Mouse (Mus musculus): ENCODE measurements around the gene Gpc6. TPM values are rescaled to one million over a fixed set of nuclear protein-coding genes. Genes with fewer than 3 reads are reported as not detected.

The Gpc6 gene
- polyA plus RNA-seq, 1 experiment: 1.4 TPM

DNA sequence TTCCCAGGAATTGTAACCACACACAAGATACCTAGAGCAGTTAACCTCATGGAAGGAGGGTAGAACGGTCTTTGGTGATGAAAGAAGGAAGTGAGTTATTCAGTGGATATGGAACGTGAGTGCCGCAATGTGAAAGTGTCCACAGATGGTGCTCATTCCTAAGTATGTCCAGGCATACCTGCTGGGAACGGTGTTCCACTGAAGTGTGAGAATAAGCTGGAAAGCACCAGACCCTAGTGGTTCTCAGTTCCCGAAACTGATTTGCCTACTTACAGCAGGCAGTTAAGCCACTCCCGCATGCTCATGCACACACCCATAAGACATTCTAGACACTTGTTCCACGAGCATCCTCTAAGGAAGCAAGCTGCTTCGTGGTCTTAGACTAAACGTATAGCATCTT, 890.9 kb downstream of the Gpc6 start:
- Histone ChIP-seq H3K4me1 (ENCODE audit: control insufficient read depth, insufficient read depth, insufficient read length, low read length) (no peaks in the 10 kb centered on the region), H3K27ac (replicated peaks; ENCODE audit: low read depth, low read length) (no peak overlapping the region), H3K4me3 (ENCODE audit: insufficient read depth, low read depth, low read length) (no peak overlapping the region)

DNA sequence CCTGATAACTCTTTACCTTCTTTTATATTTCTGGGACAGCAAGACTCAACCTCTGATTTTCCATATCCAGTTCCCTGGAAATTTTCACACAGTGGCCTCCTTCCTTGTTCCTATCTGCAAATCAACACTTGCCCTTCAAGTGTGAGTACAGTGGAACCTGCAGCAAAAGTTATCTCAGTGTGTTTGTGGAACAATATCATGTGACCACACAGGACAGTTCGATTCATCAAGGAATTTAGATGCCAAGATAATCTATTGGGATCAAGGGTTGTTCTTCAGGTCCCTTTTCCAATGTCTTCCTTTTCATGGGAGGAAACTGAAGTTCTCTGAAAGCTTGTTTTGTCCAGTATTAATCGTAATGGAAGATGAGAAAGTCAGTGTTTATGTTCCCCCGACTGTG, 891.6 kb downstream of the Gpc6 start:
- no peak overlapping the region for H3K27ac ChIP-seq (replicated peaks; ENCODE audit: low read depth, low read length)
- H3K4me3 ChIP-seq (ENCODE audit: insufficient read depth, low read depth, low read length): no peak overlapping the region
- no peaks in the 10 kb centered on the region for H3K4me1 ChIP-seq (ENCODE audit: control insufficient read depth, insufficient read depth, insufficient read length, low read length)

DNA sequence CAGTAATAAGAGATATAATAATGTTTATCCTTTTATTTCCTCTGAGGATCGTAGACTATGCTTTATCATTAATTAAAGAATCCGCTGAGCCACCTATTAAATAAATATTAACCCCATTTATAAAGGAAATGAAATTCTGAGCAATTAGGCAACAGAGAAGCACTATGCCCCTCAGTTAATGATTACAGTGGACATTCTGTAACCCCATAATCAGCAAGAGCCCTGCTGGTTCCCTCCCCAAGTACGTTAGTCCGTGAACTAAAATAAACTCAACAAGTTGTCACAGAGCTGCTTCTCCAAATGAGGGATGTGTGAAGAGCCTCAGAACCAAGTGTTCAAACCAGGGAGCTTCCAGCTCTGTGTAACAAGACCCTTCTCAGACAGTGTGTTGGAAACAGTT, 892.1 kb downstream of the Gpc6 start:
- H3K4me1 ChIP-seq (ENCODE audit: control insufficient read depth, insufficient read depth, insufficient read length, low read length): no peaks in the 10 kb centered on the region
- no peak overlapping the region for H3K27ac ChIP-seq (replicated peaks; ENCODE audit: low read depth, low read length)
- H3K4me3 ChIP-seq (ENCODE audit: insufficient read depth, low read depth, low read length): no peak overlapping the region

DNA sequence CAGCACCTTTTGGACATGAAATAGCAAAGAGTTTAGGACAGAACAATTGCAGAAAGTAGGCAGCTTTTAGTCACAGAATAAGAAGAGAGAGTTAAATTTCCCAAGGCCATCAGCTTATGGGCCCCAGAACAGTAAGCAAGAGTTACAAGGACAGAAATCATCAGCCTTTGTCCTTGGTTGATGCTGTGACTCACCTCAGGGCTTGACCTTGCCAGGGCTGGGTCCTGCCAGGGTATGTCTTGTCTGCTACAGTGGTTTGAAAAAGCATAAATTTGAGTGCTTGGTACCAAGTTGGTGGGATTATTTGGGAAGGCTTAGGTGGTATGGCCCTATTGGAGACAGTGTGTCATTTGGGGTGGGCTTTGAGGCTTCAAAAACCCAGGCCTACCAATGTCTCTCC, 899.4 kb downstream of the Gpc6 start:
- no peak overlapping the region for H3K4me3 ChIP-seq (ENCODE audit: insufficient read depth, low read depth, low read length)
- no peaks in the 10 kb centered on the region for H3K4me1 ChIP-seq (ENCODE audit: control insufficient read depth, insufficient read depth, insufficient read length, low read length)
- H3K27ac ChIP-seq (replicated peaks; ENCODE audit: low read depth, low read length): no peak overlapping the region

DNA sequence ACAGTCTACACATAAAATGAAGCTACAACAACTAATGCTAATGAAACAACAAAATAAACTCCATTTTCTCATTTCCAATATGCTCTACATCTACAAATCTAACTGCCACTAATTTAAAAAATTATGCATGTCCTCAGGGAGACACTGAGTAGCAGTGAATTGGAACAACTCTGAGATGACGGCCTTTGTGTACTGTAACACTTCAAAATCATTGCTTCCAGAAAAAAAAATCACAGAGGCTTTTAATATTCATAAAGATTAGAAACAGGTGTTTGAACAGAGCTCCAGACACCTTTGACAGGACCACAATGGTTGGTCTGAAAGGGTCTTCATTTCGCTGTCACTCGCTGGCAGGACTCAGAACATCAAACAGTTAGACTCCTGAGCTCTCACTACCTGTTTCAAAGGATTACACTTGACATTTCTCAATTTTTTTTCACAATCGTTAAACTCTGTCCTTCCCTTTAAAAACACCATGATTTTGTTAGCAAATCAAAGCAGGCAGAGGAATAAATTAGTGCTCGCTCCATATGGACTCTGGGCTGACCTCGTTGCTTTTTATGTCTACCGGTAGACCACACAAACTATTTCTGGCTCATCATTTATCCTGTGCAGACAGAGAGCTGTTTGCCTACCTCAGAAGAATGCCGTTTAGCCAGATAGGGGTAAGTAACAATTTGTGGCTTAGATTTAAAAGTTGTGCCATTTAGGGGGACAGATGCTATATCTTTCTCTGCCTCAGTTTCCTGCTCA, 901.4 kb downstream of the Gpc6 start:
- Histone ChIP-seq H3K4me1 (ENCODE audit: control insufficient read depth, insufficient read depth, insufficient read length, low read length) (no peaks in the 10 kb centered on the region), H3K27ac (replicated peaks; ENCODE audit: low read depth, low read length) (no peak overlapping the region), H3K4me3 (ENCODE audit: insufficient read depth, low read depth, low read length) (no peak overlapping the region)

DNA sequence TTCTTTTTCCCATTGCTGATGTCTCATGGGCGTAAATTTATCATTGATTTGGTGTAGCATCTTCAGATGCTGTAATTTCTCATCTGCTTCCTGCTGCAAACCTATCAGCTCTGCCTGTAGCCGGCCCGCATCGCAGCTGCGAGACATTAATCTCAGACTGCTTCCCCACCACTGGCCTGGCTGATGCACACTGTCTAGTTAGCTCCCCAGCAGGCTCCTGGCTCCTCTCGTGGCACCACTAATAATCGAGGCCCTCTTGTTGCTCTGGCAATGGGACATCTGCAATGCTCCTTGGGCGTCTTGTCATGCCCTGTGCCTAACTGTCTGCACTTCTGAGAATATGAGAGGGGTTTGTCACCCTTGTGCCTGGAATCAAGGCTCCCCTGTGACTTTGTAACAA, 906.2 kb downstream of the Gpc6 start:
- Histone ChIP-seq H3K4me1 (ENCODE audit: control insufficient read depth, insufficient read depth, insufficient read length, low read length) (no peaks in the 10 kb centered on the region), H3K27ac (replicated peaks; ENCODE audit: low read depth, low read length) (no peak overlapping the region), H3K4me3 (ENCODE audit: insufficient read depth, low read depth, low read length) (no peak overlapping the region)

DNA sequence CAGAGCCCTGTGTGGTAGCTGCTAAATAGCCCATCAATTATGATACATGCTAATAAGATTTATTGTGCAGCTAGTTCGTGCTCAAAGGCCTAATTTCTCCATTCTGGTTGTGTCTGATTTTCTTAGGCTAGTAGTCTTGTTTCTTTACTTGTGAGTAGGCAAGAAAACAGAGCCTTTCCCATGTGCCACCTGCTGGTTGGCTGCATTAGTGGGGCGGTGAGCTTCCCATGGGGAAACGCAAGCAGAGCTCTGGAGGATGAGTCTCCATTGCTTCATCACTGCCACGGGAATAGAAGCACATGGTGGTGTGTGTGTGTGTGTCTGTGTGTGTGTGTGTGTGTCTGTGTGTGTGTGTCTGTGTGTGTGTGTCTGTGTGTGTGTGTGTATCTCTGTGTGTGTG, 906.6 kb downstream of the Gpc6 start:
- H3K4me3 ChIP-seq (ENCODE audit: insufficient read depth, low read depth, low read length): no peak overlapping the region
- H3K27ac ChIP-seq (replicated peaks; ENCODE audit: low read depth, low read length): no peak overlapping the region
- no peaks in the 10 kb centered on the region for H3K4me1 ChIP-seq (ENCODE audit: control insufficient read depth, insufficient read depth, insufficient read length, low read length)

DNA sequence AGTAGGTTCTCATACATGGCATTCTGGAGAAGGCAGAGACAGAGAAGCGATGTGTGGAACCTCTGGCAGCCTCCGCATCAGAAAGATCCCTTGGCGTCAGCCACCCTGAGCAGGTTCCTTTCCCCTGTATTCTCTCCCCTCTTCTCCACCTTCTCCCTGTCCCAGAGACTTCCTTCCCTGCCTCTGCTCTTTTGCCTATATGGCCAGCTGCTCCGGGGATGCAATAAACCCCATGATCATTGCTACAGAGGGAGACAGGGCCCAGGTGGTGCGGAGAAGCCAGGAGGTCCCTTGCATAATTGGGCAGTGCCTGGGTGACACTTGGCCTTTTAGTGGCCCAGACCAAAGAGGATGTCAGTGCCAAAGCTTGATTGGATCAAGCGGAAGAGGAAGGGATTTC, 910.4 kb downstream of the Gpc6 start:
- Histone ChIP-seq H3K4me3 (ENCODE audit: insufficient read depth, low read depth, low read length) (no peak overlapping the region), H3K4me1 (ENCODE audit: control insufficient read depth, insufficient read depth, insufficient read length, low read length) (no peaks in the 10 kb centered on the region)

DNA sequence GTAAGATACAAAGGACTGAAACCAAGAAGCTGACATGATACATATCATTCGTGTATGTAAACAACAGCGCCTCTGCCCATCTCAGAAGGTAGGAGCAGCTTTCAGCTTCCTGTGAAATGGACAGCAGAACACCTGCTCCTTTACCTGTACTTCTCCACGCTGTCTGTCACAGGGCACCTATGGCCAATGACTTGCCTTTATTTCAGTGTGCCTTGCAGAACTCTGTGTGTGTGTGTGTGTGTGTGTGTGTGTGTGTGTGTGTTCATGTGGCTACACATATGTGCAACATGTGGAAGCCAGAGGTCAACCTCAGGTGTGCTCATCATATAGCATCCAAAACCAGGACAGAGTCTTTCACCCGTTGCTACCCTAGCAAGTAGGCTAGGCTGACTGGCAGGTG, 911.9 kb downstream of the Gpc6 start:
- Histone ChIP-seq H3K4me1 (ENCODE audit: control insufficient read depth, insufficient read depth, insufficient read length, low read length) (no peaks in the 10 kb centered on the region), H3K27ac (replicated peaks; ENCODE audit: low read depth, low read length) (no peak overlapping the region), H3K4me3 (ENCODE audit: insufficient read depth, low read depth, low read length) (no peak overlapping the region)

More for the DNA sequence above, 910.4 kb downstream of the Gpc6 start:
- H3K27ac ChIP-seq (replicated peaks; ENCODE audit: low read depth, low read length): no peak overlapping the region

DNA sequence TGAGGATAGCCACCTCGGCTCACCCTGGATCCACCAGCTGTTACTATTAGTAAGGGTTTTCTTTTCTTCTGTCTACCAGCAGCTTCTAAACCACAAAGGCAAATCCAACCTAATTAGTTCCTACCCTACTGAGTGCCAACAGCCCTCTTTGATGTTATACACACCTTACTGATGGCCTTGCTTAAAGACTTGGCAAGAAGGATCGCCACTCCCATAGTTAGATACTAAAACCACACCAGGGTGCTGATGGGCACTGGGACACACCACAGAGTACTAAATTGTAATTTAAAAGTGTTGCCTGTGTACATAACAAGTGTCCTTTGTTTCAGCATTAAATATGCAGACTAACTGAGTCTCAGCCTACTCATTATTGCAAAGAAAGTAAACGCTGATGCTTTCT, 912.6 kb downstream of the Gpc6 start:
- H3K4me3 ChIP-seq (ENCODE audit: insufficient read depth, low read depth, low read length): no peak overlapping the region
- no peaks in the 10 kb centered on the region for H3K4me1 ChIP-seq (ENCODE audit: control insufficient read depth, insufficient read depth, insufficient read length, low read length)
- H3K27ac ChIP-seq (replicated peaks; ENCODE audit: low read depth, low read length): no peak overlapping the region

DNA sequence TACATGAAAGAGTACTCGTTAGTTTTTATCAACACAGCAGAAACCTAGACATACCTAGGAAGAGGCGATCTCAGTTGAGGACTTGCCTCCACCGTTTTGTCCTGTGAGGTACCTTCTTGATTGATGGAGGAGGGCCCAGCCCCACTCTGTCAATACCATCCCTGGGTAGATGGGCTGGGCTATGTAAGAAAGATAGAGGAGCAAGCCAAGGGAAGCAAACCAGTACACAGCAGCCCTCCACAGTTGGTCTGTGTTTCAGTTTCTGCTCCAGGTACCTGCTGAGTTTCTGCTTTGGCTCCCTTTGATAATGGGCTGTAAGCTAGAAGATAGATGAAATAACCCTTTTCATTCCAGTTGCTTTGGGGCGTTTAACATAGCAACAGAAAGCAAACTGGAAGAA, 916.1 kb downstream of the Gpc6 start:
- H3K4me1 ChIP-seq (ENCODE audit: control insufficient read depth, insufficient read depth, insufficient read length, low read length): no peaks in the 10 kb centered on the region
- no peak overlapping the region for H3K27ac ChIP-seq (replicated peaks; ENCODE audit: low read depth, low read length)
- no peak overlapping the region for H3K4me3 ChIP-seq (ENCODE audit: insufficient read depth, low read depth, low read length)

DNA sequence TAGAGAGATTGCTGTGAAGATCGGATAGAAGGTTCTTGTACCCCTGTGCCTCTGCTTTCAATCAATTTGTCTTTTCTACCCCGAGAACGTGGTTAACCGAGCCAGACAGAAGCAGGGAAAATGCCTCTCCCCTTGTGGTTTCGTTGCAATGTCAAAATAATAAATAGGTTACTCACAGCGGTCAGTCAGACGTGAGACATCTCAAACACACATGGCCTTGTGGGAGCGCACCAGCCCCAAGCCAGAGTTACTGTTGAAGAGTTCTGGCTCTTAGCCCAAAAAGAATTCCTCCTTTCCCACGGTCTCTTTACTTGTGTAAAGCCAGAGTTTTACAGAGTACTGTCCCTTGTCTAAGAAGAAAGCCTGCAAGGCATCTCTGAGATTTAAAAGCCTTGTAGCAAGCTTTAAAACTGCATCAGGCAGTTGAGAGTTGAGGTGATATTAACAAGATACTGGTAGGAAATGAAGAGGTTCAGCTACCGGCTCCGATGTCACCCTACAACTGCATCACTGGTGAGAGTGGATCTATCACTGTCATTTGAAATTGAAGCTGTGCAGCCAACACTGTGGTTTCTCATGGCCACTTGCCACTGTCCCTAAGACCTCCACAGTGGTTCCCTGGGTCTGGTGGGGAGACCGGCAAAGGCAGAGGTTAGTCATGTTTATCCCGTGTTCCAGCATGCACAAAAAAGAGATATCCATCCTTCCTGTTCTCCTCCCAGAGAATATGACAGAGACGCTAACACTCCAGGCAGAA, 916.9 kb downstream of the Gpc6 start:
- Histone ChIP-seq H3K4me3 (ENCODE audit: insufficient read depth, low read depth, low read length) (no peak overlapping the region), H3K4me1 (ENCODE audit: control insufficient read depth, insufficient read depth, insufficient read length, low read length) (no peaks in the 10 kb centered on the region), H3K27ac (replicated peaks; ENCODE audit: low read depth, low read length) (no peak overlapping the region)

DNA sequence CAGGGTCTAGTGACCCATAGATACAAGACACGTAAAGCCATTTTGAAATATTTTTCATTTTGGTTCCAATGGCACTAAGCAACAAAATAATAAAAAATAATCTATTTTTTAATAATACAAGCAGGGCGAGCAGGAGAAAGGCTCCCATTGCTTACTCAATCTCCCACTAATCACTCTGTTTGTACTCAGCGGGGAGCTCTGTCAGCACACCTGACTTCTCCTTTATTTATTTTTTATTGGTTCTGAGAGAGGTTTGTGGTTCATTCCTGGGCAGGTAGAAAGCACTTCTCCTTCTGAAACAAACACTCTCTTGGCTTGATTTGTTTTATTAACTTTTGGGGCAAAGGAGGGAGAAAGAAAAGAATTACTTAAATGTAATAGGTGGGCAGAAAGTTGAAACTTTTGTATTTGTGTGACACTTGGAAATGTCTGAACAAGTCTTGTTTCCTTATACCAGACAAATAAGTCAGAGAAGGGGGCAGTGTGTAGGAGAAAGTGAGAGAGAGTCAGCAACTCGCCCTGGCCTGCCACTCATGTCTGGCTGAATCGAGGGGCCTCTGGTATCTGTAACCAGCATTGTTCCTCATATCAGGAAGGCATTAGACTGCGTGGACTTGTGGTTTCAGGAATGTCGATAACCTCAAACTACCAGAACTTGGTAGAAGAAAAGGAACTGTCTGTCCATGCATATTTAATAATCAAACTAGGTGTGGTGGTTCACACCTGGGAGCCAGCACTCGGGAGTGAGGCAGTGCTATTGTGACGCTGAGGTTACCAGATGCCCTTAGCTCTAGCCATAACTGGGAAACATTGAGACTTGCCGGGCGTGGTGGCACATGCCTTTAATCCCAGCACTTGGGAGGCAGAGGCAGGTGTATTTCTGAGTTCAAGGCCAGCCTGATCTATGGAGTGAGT, 924.7 kb downstream of the Gpc6 start:
- Histone ChIP-seq H3K4me3 (ENCODE audit: insufficient read depth, low read depth, low read length) (no peak overlapping the region), H3K4me1 (ENCODE audit: control insufficient read depth, insufficient read depth, insufficient read length, low read length) (no peaks in the 10 kb centered on the region), H3K27ac (replicated peaks; ENCODE audit: low read depth, low read length) (no peak overlapping the region)

DNA sequence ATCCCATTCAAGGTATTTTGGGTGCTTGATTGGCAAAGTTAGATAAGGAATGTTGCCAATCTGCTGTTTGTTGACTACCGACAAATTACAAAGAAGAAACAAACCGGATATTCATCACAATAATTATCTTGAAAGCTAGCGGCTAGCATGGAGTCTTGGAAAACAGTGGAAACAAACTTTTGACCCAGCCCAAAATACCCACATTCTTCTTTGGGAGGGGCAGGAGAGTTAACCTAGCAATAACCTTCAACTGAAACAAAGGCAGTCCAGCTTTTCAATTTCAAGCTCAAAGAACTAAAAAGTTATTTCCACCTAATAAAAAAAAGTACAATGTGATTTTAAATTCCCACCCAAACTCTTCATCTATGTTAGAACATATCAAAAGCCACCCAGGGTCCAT, 927.2 kb downstream of the Gpc6 start:
- Histone ChIP-seq H3K4me3 (ENCODE audit: insufficient read depth, low read depth, low read length) (no peak overlapping the region), H3K4me1 (ENCODE audit: control insufficient read depth, insufficient read depth, insufficient read length, low read length) (no peaks in the 10 kb centered on the region), H3K27ac (replicated peaks; ENCODE audit: low read depth, low read length) (no peak overlapping the region)

DNA sequence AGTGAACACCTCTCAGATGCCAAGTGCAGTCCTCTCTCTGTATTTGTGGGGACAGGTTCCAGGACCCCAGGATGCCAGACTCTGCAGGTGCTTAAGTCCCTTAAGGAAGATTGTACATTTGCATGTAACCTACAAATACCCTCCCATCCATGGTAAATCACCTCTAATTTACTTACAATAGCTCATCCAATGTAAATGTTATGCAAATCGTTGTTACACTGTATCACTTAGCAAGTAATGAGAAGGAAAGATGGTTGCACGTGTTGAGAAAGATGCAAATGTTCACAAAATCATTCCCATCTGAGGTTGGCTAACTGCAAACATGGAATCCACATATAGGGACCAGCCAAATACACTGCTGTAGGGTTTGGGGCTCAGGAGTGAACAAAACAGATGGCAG, 927.7 kb downstream of the Gpc6 start:
- Histone ChIP-seq H3K27ac (replicated peaks; ENCODE audit: low read depth, low read length) (no peak overlapping the region), H3K4me1 (ENCODE audit: control insufficient read depth, insufficient read depth, insufficient read length, low read length) (no peaks in the 10 kb centered on the region), H3K4me3 (ENCODE audit: insufficient read depth, low read depth, low read length) (no peak overlapping the region)
